Mouse (Mus musculus) layer of hippocampus, postnatal 14 days (tissue): Measurements from ENCODE around the gene Vgll4. TPM values are rescaled to one million over a fixed set of nuclear protein-coding genes. Genes with fewer than 3 reads are reported as not detected.

Experiments used
- DNase-seq, 2 experiments: peaks; one replicate each; pipeline ENCODE4 v3.0.0; 2021 to 2022; ENCODE audit warnings: low spot score in 2 of 2, mixed read lengths in 1 of 2
- total RNA-seq, 2 experiments: library from RNA; stranded (reverse); gene quantifications; 2 replicates each; pipeline ENCODE4 v1.2.3; 2021

The Vgll4 gene
- total RNA-seq, 2 experiments from 2014 or later: 33.3 to 36.2 TPM

DNA sequence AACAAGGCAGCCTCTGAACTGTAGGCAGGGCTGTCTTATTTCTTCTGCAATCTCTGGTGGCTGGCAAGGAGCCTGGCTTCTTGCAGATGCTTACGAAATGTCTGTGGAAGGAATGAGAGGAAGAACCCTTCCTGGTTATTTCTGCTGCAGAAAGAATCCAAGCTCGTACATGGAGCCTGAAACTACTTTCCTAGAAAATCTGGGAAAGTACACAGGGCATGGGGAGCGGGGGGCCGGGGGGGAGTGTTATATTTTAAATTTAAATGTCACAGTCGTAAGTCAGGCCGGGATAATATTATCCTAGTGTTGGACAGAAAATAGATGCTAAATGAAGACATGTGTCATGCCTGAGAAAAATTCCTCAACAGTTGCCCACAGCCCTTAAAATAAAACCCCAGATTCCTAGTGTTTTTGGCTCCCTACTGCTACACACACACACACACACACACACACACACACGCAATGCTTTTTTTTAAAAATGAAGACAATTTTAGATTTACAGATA is 7.2 kb upstream of the Vgll4 start:
- peak in 1 of 2 experiments; percentile 48 for DNase-seq

- no peak for DNase-seq
These were observed 4.5 kb upstream of the Vgll4 start for GRCm38 (mm10) chr6:114974331-114974730.

GRCm38 (mm10) chr6:114972988-114973387 is 3.2 kb upstream of the Vgll4 start:
- DNase-seq: no peak

DNA sequence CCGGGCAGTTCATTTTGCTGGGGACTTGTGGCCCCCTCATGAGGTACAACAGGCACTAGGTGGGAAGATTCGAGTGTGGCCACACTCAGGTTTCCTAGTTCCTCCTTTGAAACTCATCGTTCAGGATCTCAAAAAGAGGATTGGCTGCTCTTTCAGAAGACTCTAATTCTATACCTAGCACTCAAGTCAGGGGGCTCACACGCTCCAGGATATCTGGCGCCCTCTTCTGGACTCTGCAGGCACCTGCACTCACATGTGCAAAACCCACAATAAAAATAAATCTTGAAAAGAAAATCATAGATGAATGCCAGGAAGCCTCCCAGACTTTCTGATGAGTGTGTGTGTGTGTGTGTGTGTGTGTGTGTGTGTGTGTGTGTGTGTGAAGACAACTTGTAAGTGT is 1.1 kb upstream of the Vgll4 start:
- DNase-seq: no peak

- DNase-seq: no peak
These were observed 592 bp upstream of the Vgll4 start for GRCm38 (mm10) chr6:114970386-114970785.

DNA sequence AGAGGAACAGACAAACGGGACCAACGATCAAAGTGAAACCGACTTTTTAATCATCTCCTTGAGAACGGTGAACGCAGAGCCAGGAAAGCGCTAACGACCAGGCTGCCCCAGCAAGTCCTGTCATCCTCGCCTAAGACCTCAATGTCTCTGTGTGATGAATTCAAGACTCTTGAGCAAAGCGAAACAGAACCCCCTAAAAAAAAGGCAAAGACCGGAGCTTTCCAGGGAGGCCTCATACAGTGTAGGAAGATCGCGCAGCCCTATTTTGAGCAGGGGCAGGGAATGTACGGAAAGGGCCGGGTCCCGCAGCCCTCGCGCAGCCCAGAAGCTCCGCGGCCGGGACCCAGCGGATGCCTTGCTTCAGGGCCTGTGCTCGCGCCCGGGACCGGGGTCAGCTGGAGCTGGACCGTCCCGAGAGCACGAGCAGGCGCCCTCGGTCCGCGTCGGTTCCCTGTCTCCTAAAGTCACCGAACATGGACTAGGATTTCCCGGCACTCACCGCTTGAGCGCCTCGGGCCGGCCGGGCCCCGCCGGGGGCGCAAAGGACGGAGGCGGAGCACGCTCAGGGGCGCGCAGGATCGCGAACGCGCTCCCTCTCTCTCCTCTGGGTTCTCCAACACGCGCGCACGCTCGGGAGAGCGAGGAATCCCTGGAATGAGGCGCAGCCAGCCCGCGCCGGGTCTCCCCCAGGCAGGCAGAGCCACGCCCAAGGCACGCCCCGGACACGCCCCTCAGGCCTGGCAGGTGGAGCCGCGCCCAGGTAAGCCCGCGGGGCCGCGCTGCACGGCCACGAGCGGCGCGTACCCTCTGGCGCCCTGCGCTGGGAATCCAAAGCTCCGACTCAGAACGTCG is 1.2 kb downstream of the Vgll4 start:
- DNase-seq: peak; percentile 80 to 83

- DNase-seq: no peak
These were observed 2.2 kb downstream of the Vgll4 start for GRCm38 (mm10) chr6:114967623-114968022.

GRCm38 (mm10) chr6:114966396-114967154 is 3.2 kb downstream of the Vgll4 start:
- DNase-seq: no peak

DNA sequence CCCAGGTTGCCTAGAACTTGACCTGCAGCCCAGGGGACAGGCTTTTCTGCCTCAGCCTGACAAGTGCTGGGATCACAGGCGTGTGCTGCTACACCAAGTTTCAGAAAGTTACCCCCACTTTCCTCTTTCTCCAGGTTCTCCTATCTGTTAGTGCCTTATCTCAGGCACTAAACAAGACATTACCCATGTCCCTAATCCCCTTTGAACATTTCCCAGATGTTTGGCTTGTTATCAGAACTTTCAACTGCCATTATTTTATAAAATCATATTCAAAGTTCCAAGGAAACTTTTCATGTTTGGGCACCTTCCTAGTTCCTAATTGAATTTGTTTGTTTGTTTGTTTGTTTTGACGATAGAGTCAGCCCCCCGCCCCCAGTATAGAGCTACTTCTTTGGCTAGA is 4.0 kb downstream of the Vgll4 start:
- DNase-seq: no peak

DNA sequence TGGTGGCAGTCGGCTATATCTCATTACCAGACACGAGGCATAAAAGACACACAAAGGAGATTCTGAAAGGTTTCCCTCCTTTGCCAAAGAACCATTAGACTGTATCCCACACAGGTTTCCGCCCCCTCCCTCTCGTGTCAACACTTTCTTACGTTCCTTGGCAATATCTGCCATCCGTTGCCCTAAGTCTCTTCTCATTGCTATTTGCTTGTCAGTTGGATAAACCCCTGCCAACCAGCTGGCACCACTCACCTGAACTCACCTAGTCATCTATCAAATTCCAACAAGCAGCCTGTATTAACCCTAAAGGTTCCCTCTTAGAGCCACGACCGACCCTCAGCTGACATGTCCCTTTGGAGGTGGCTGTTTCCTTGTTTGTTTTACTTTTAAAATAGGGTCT is 4.4 kb downstream of the Vgll4 start:
- DNase-seq: no peak

DNA sequence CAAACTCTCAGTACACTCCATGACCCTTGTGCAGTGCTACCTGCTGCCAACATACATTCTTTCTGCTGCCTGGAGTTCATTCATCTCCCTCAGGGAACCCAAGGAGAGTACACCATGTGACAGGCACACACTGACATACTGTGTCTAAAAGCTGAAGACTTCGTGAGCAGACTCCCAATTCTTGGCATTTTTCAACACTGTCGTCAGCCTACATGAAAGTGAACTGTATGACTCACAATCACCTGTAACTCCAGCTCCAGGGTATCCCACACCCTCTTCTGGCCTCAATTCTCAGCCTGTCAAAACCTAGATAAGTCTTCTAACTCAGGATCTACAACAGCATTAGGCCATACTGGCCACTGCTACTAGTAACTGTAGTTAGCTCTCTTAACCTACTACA is 5.6 kb downstream of the Vgll4 start:
- DNase-seq: no peak

GRCm38 (mm10) chr6:114963636-114964035 is 6.2 kb downstream of the Vgll4 start:
- DNase-seq: no peak

DNA sequence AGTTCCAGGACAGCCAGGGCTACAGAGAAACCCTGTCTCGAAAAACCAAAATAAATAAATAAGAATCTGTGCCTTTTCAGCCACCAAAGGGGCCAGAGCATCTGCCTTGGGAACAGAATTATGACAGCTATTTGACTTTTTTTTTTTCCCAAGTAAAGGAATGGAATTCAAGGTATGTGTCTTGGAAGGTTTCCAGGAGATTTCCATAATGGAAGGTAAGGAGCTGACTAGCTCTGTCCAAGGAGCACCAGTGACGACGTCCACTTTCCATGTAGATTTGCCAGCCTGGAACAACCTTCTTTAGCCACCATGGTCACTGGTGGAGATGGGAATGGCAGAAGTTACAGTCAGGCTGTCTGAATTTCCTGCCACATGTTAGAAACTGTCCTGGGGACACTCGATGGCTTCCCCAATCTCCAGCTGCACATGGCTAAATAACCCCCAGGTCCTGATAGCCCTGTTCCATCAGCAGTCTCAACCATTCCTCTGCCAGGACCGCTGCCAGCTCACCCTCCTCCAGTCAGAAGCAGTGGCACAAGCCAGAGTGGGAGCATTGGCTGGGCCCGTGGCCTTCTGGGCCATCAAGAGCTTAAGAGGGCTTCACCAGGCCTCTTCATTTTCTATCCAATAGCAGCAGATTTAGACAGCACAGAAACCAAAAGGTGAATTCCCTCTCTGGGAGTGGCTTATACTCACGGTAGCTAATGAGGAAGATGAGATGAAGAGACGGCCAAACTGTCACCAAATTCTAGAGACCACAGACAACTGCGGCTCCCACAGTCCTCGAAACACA is 8.3 kb downstream of the Vgll4 start:
- no peak for DNase-seq

GRCm38 (mm10) chr6:114959012-114959398 is 10.8 kb downstream of the Vgll4 start:
- DNase-seq: no peak

DNA sequence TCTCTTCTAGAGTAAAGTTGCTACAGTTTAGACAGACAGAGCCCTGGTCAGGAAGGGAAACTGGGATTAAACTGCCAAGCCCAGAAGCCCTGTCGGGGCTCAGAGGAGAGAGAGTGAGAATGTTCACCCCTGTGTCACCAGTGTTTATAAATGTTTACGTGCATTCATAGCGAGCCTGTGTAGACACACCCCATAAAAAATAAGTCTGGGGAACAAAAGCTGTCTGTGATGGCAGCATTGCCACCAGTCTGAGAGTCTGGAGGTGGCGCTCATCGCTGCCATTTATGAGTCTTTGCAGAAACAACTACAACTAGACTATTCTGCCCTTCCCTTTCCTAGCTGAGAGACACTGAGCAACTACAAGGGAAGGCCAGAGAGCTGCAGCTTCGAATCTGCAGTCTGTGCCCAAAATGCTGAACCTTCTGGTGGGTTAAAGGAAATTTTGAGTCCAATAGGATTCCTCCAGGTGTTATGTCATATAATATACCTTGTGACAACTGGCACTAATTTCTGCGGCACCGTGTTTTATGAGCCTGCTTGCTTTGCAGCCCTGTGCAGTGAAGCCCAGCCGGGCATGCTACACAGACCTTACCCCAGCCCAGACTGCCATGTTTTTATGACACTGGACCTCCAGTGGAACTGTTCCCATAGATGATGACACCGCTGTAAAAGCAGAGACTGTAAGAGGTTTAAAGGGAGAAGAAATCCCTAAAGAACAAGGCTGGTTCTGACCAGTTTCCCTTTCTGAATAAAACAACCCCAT is 11.4 kb downstream of the Vgll4 start:
- DNase-seq: no peak

DNA sequence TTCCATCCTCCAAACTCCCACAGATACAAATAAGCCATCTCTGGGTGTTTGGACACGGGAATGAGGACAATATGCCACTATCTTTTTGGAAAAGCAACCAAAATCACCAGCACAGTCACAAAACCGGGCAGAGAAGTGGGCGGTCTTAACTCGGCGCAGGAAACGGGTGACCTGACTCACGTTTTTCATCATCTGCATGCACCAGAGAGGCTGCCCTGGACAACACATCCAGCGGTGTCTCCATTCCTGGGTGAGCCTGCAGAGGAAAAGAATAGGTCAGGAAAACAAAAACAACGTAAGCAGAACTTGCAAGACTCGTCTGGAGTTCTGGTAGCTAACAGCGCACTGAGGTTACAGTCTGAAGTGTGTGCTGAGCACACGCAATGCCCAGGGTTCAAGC is 12.0 kb downstream of the Vgll4 start:
- no peak for DNase-seq

DNA sequence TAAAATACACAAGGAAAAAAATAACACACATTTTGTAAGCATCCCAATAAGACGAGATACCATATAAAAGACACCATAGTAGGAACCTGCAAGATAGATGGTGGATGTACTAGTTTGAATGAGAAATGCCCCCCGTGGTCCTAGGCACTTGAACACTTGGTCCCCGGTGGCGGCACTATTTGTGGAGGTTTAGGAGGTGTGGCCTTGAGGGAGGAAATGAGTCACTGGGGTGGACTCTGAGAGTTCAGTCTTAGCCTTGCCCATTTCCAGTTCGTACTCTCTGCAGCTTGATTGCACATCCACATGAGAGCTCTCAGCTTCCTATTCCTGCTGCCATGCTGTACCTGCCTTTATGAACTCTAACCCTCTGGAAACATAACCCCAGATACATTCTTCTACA is 15.3 kb downstream of the Vgll4 start:
- DNase-seq: no peak

- no peak for DNase-seq
These were observed 16.2 kb downstream of the Vgll4 start for GRCm38 (mm10) chr6:114953601-114954000.

GRCm38 (mm10) chr6:114952356-114952755 is 17.4 kb downstream of the Vgll4 start:
- DNase-seq: no peak
